Mouse (Mus musculus) myocyte (in vitro differentiated cells): ENCODE results near the gene Itga2. TPM values are rescaled to one million over a fixed set of nuclear protein-coding genes. Genes with fewer than 3 reads are reported as not detected.

ENCODE experiments used
- H3K27me3 ChIP-seq: one replicate; pipeline ENCODE4 v1.6.1; 2011; ENCODE audit not compliant: control insufficient read depth, insufficient read depth, insufficient read length
- H3K36me3 ChIP-seq: one replicate; pipeline ENCODE4 v1.6.1; 2011; ENCODE audit not compliant: control insufficient read depth, insufficient read depth
- H3K4me2 ChIP-seq: one replicate; pipeline ENCODE4 v1.6.1; 2011; ENCODE audit warnings: low read depth, control low read depth
- H3K4me3 ChIP-seq: one replicate; pipeline ENCODE4 v1.5.1; 2011; ENCODE audit warnings: mild to moderate bottlenecking, control low read depth, moderate library complexity
- H3K79me2 ChIP-seq: one replicate; pipeline ENCODE4 v1.6.1; 2011; ENCODE audit not compliant: control insufficient read depth, insufficient read depth
- H3ac ChIP-seq: one replicate; pipeline ENCODE4 v1.6.1; 2011; ENCODE audit not compliant: control insufficient read depth, insufficient read length
- CEBPB ChIP-seq: IDR thresholded peaks from 2 replicates; pipeline ENCODE4 v1.6.1; 2011; ENCODE audit warnings: mild to moderate bottlenecking, moderate library complexity; ENCODE audit not compliant: poor library complexity, insufficient read depth, severe bottlenecking
- E2F4 ChIP-seq: IDR thresholded peaks from one replicate; pipeline ENCODE4 v1.6.1; 2011; ENCODE audit warnings: mild to moderate bottlenecking, control low read depth, moderate library complexity; ENCODE audit not compliant: insufficient read depth
- MAX ChIP-seq: IDR thresholded peaks from one replicate; pipeline ENCODE4 v1.6.1; 2011; ENCODE audit warnings: low read depth, mild to moderate bottlenecking, control low read depth
- MYOD1 ChIP-seq, 3 experiments: IDR thresholded peaks; one replicate each; pipeline ENCODE4 v1.6.1; 2011; ENCODE audit warnings: control low read depth in 2 of 3, low read depth in 2 of 3, mild to moderate bottlenecking in 2 of 3, moderate library complexity in 1 of 3; ENCODE audit not compliant: insufficient read length in 2 of 3, control insufficient read depth in 1 of 3
- MYOG ChIP-seq, 3 experiments: IDR thresholded peaks; one replicate each; pipeline ENCODE4 v1.6.1; 2011; ENCODE audit warnings: control low read depth in 2 of 3, low read depth in 2 of 3, mild to moderate bottlenecking in 2 of 3; ENCODE audit not compliant: insufficient read length in 2 of 3, control insufficient read depth in 1 of 3, insufficient read depth in 1 of 3
- POLR2A ChIP-seq: IDR thresholded peaks from one replicate; pipeline ENCODE4 v1.6.1; 2011; ENCODE audit warnings: low read depth, mild to moderate bottlenecking, control low read depth, moderate library complexity; ENCODE audit not compliant: insufficient read length
- POLR2AphosphoS2 ChIP-seq: IDR thresholded peaks from one replicate; pipeline ENCODE4 v1.6.1; 2011; ENCODE audit warnings: low read depth, control low read depth; ENCODE audit not compliant: insufficient read length
- REST ChIP-seq: IDR thresholded peaks from one replicate; pipeline ENCODE4 v1.6.1; 2011; ENCODE audit warnings: mild to moderate bottlenecking, control low read depth, moderate library complexity; ENCODE audit not compliant: insufficient read depth, insufficient read length
- SRF ChIP-seq: IDR thresholded peaks from one replicate; pipeline ENCODE4 v1.6.1; 2011; ENCODE audit warnings: low read depth; ENCODE audit not compliant: control insufficient read depth, insufficient read length
- TCF12 ChIP-seq: IDR thresholded peaks from one replicate; pipeline ENCODE4 v1.6.1; 2011; ENCODE audit warnings: mild to moderate bottlenecking, control low read depth; ENCODE audit not compliant: poor library complexity, insufficient read depth, severe bottlenecking
- TCF3 ChIP-seq: IDR thresholded peaks from one replicate; pipeline ENCODE4 v1.6.1; 2011; ENCODE audit warnings: low read depth, control low read depth; ENCODE audit not compliant: insufficient read length
- USF1 ChIP-seq: IDR thresholded peaks from one replicate; pipeline ENCODE4 v1.6.1; 2011; ENCODE audit warnings: low read depth, mild to moderate bottlenecking, control low read depth, moderate library complexity
- polyA plus RNA-seq: library from polyadenylated mRNA; unstranded; fragments of >200 nt; fragmentation: generic; extraction: Trizol; gene quantifications from one replicate; pipeline ENCODE4 v1.2.1, GENCODE M21; 2012; ENCODE audit warnings: missing spikeins

Itga2 gene
- polyA plus RNA-seq, 1 experiment = 0.01 TPM

DNA sequence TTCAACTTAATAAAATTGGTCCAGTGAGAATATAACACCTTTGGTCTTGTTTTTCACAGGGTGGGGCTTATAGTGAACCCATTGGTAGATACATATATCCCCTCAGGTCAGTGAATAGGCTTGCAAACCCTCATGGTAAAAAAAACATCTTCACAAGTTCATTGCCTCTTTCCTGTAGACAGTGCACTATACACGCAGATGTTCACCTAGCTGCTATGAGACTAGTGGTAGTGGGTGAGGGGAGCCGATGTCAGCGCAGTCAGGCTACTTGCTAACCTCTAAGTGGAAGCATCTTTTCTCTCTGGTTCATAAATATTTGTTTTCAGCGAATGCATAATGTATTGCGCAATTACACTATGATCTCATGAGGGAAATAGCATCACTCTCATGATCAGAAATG, 22.4 kb downstream of the Itga2 start:
- no peak for TF ChIP-seq REST
- TF ChIP-seq USF1 = no peak
- TF ChIP-seq TCF12 = no peak
- TF ChIP-seq MYOG (IDR thresholded peaks at IDR 0.05; ENCODE audit: control insufficient read depth in 1 of 3, insufficient read depth in 1 of 3, insufficient read length in 2 of 3, low read depth in 2 of 3) = no peak
- no peak for TF ChIP-seq TCF3
- TF ChIP-seq POLR2A = no peak
- TF ChIP-seq SRF = no peak
- no peak for TF ChIP-seq POLR2AphosphoS2
- no peak for TF ChIP-seq MAX
- TF ChIP-seq CEBPB = no peak
- TF ChIP-seq MYOD1 (IDR thresholded peaks at IDR 0.05; ENCODE audit: control insufficient read depth in 1 of 3, insufficient read length in 2 of 3, low read depth in 2 of 3) = no peak
- TF ChIP-seq E2F4 = no peak
- Histone ChIP-seq H3ac (no peak overlapping the region), H3K36me3 (no peaks in the 10 kb centered on the region), H3K79me2 (no peaks in the 10 kb centered on the region), H3K27me3 (no peaks in the 10 kb centered on the region), H3K4me3 (no peak overlapping the region), H3K4me2 (no peak overlapping the region)

DNA sequence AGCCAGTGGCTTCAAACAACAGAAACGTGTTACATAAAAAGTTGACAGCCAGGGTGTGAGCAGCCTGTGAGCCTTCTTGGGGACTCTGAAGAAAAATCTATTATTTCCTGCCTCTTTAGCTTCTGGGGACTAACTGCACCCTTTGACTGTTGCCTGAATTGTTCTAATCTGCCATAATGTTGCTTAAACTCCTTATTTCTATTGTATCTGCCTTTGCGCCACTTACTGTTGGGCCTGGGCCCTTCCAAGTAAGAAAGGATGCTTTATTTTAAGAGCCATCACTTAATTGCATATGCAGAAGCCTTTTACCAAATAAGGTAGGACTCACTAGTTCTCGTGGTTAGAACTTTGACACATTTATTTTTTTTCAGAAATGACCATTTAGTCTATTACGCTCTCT, 24.0 kb downstream of the Itga2 start:
- Histone ChIP-seq H3K4me3 (no peak overlapping the region), H3K27me3 (no peaks in the 10 kb centered on the region), H3K36me3 (no peaks in the 10 kb centered on the region), H3K4me2 (no peak overlapping the region), H3K79me2 (no peaks in the 10 kb centered on the region), H3ac (no peak overlapping the region)
- TF ChIP-seq TCF12 (no peak), MYOD1 (IDR thresholded peaks at IDR 0.05; ENCODE audit: control insufficient read depth in 1 of 3, insufficient read length in 2 of 3, low read depth in 2 of 3) (no peak), E2F4 (no peak), POLR2AphosphoS2 (no peak), TCF3 (no peak), CEBPB (no peak), REST (no peak), POLR2A (no peak), USF1 (no peak), MAX (no peak), SRF (no peak), MYOG (IDR thresholded peaks at IDR 0.05; ENCODE audit: control insufficient read depth in 1 of 3, insufficient read depth in 1 of 3, insufficient read length in 2 of 3, low read depth in 2 of 3) (no peak)

DNA sequence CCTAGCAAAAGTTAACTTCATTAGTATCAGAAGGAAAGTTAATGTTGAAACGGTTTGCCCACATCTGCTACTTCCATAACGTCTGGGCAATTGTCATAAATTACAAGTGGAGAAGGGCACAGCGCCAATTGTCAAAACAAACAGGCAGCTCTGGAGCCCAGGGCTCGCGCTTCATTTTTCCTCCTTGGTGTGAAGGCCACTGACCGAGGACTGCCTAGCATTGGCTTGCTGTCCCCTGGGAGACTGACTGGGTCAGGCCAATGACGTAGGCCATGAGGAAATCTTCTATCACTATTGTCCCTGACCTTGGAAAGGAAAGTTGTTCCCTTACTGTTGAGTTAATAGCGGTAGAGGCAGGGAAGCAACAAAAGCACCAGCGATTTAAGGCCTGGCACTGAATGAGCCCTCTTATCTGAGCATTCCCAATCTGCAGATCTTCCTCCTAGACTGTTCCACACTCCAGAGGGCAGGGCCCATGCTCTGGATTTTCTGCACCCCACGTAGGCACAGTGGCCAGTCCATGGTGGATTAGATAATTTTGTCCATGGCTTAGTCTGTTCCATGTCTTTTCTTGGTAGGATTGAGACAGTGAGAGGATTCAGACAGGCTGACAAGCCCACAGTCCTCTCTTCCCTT, 35.0 kb downstream of the Itga2 start:
- TF ChIP-seq SRF (no peak), MYOD1 (IDR thresholded peaks at IDR 0.05; ENCODE audit: control insufficient read depth in 1 of 3, insufficient read length in 2 of 3, low read depth in 2 of 3) (no peak), TCF3 (no peak), POLR2AphosphoS2 (no peak), MAX (no peak), REST (no peak), CEBPB (no peak), MYOG (IDR thresholded peaks at IDR 0.05; ENCODE audit: control insufficient read depth in 1 of 3, insufficient read depth in 1 of 3, insufficient read length in 2 of 3, low read depth in 2 of 3) (no peak), POLR2A (no peak), E2F4 (no peak), USF1 (no peak), TCF12 (no peak)
- no peak overlapping the region for H3K4me3 ChIP-seq
- H3K79me2 ChIP-seq = no peaks in the 10 kb centered on the region
- no peaks in the 10 kb centered on the region for H3K36me3 ChIP-seq
- no peak overlapping the region for H3ac ChIP-seq
- no peak overlapping the region for H3K4me2 ChIP-seq
- no peaks in the 10 kb centered on the region for H3K27me3 ChIP-seq

DNA sequence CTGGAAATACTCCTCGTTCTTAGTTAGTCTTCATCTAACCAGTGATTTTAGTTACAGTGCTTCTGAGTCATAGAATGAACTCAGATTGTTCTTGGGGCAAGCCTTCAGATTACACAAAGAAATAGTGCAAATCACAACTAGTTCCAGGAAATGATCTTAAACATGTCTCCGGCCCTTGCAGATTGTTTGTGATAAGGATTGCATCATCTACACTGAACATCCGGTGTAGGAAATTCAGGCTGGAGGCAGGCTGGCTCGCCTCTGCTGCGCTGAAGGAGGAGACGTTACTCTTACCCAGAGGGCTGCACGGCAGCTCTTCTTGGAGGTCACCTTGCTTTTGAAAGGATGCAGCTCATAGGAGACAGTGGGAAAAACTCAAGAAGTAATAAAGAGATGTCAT, 36.0 kb downstream of the Itga2 start:
- Histone ChIP-seq H3K36me3 (no peaks in the 10 kb centered on the region), H3K4me3 (no peak overlapping the region), H3K79me2 (no peaks in the 10 kb centered on the region), H3ac (no peak overlapping the region), H3K27me3 (no peaks in the 10 kb centered on the region), H3K4me2 (no peak overlapping the region)
- no peak for TF ChIP-seq REST
- no peak for TF ChIP-seq POLR2AphosphoS2
- TF ChIP-seq SRF = no peak
- no peak for TF ChIP-seq TCF12
- no peak for TF ChIP-seq E2F4
- no peak for TF ChIP-seq CEBPB
- no peak for TF ChIP-seq POLR2A
- TF ChIP-seq TCF3 = no peak
- no peak for TF ChIP-seq USF1
- TF ChIP-seq MAX = no peak
- no peak for TF ChIP-seq MYOD1 (IDR thresholded peaks at IDR 0.05; ENCODE audit: control insufficient read depth in 1 of 3, insufficient read length in 2 of 3, low read depth in 2 of 3)
- TF ChIP-seq MYOG (IDR thresholded peaks at IDR 0.05; ENCODE audit: control insufficient read depth in 1 of 3, insufficient read depth in 1 of 3, insufficient read length in 2 of 3, low read depth in 2 of 3) = no peak
